Mouse (Mus musculus) MEL (cell line): ENCODE measurements around the gene Ano10.
A peak's percentile ranks its signal among the peaks of the same experiment; 100 is the strongest.

Source experiments
- CTCF ChIP-seq, 3 experiments: IDR thresholded peaks in 2 of 3; conservative IDR thresholded peaks in 1 of 3; 2 replicates each; pipeline ENCODE4 v1.5.1; 2011 to 2012; ENCODE audit warnings: low read length in 3 of 3, low read depth in 2 of 3, mild to moderate bottlenecking in 2 of 3, improper control_type of control experiment in 1 of 3, inconsistent platforms in 1 of 3, mixed read lengths in 1 of 3, moderate library complexity in 1 of 3; ENCODE audit not compliant: control insufficient read depth in 1 of 3, insufficient read depth in 1 of 3, poor library complexity in 1 of 3, severe bottlenecking in 1 of 3
- E2F4 ChIP-seq: IDR thresholded peaks from 2 replicates; pipeline ENCODE4 v1.6.1; 2011; ENCODE audit warnings: low read depth, low read length, improper control_type of control experiment, borderline replicate concordance
- EP300 ChIP-seq, 2 experiments: IDR thresholded peaks; 2 replicates each; pipeline ENCODE4 v1.6.1; 2011; ENCODE audit warnings: improper control_type of control experiment in 2 of 2, low read length in 2 of 2, low read depth in 1 of 2, mild to moderate bottlenecking in 1 of 2
- HCFC1 ChIP-seq: IDR thresholded peaks from 2 replicates; pipeline ENCODE4 v1.6.1; 2012; ENCODE audit warnings: low read depth, mild to moderate bottlenecking, inconsistent platforms, low read length, improper control_type of control experiment, moderate library complexity
- MAFK ChIP-seq: IDR thresholded peaks from 2 replicates; pipeline ENCODE4 v1.6.1; 2011; ENCODE audit warnings: low read depth, mild to moderate bottlenecking, low read length, improper control_type of control experiment, borderline replicate concordance
- MEF2A ChIP-seq: IDR thresholded peaks from 2 replicates; pipeline ENCODE4 v1.6.1; 2014; ENCODE audit warnings: low read depth, mild to moderate bottlenecking, inconsistent platforms, low read length, improper control_type of control experiment; ENCODE audit not compliant: poor library complexity, insufficient replicate concordance, severe bottlenecking; ENCODE audit errors: extremely low read depth
- MYC ChIP-seq: IDR thresholded peaks from 2 replicates; pipeline ENCODE4 v1.6.1; 2011; ENCODE audit warnings: low read depth, mild to moderate bottlenecking, low read length, improper control_type of control experiment, moderate library complexity
- POLR2A ChIP-seq, 2 experiments: IDR thresholded peaks; 2 replicates each; pipeline ENCODE4 v1.6.1; 2011 to 2012; ENCODE audit warnings: low read length in 2 of 2, mild to moderate bottlenecking in 2 of 2, control low read depth in 1 of 2, improper control_type of control experiment in 1 of 2, low read depth in 1 of 2, moderate library complexity in 1 of 2; ENCODE audit not compliant: control insufficient read depth in 1 of 2, insufficient read depth in 1 of 2, poor library complexity in 1 of 2
- SMC3 ChIP-seq: IDR thresholded peaks from 2 replicates; pipeline ENCODE4 v1.6.1; 2011; ENCODE audit warnings: low read depth, low read length, improper control_type of control experiment
- TCF12 ChIP-seq: IDR thresholded peaks from 2 replicates; pipeline ENCODE4 v1.6.1; 2014; ENCODE audit warnings: low read depth, mild to moderate bottlenecking, inconsistent platforms, low read length, improper control_type of control experiment, moderate library complexity
- USF1 ChIP-seq: IDR thresholded peaks from 2 replicates; pipeline ENCODE4 v1.6.1; 2014; ENCODE audit warnings: low read depth, mild to moderate bottlenecking, inconsistent platforms, low read length, improper control_type of control experiment, moderate library complexity
- ZC3H11A ChIP-seq: IDR thresholded peaks from 2 replicates; pipeline ENCODE4 v1.6.1; 2012; ENCODE audit warnings: low read depth, mild to moderate bottlenecking, inconsistent platforms, low read length, improper control_type of control experiment
- ZKSCAN1 ChIP-seq: IDR thresholded peaks from 2 replicates; pipeline ENCODE4 v1.6.1; 2012; ENCODE audit warnings: low read depth, mild to moderate bottlenecking, inconsistent platforms, low read length, improper control_type of control experiment, moderate library complexity
- ZNF384 ChIP-seq: IDR thresholded peaks from 2 replicates; pipeline ENCODE4 v1.6.1; 2012; ENCODE audit warnings: low read depth, mild to moderate bottlenecking, inconsistent platforms, low read length, improper control_type of control experiment

- TF ChIP-seq CTCF (IDR thresholded peaks at IDR 0.05 in 2 of 3, conservative IDR thresholded peaks at IDR 0.05 in 1 of 3; ENCODE audit: control insufficient read depth in 1 of 3, insufficient read depth in 1 of 3, low read depth in 2 of 3, low read length in 3 of 3, poor library complexity in 1 of 3, severe bottlenecking in 1 of 3) (peak; percentile 6 to 48 (median 25); a peak in 5 of 6 replicates), E2F4 (no peak), TCF12 (no peak), POLR2A (IDR thresholded peaks at IDR 0.05; ENCODE audit: control insufficient read depth in 1 of 2, insufficient read depth in 1 of 2, low read depth in 1 of 2, low read length in 2 of 2, poor library complexity in 1 of 2) (no peak), MYC (no peak), HCFC1 (no peak), EP300 (IDR thresholded peaks at IDR 0.05; ENCODE audit: low read depth in 1 of 2, low read length in 2 of 2) (no peak), ZKSCAN1 (no peak), MEF2A (no peak), ZC3H11A (no peak), MAFK (no peak), USF1 (no peak), SMC3 (no peak), ZNF384 (no peak)
Observed at GRCm38 (mm10) chr9:122263140-122263539, 31.1 kb downstream of the Ano10 start.
